Mouse (Mus musculus): Measurements from ENCODE around the gene Ano4. TPM values are rescaled to one million over a fixed set of nuclear protein-coding genes. Genes with fewer than 3 reads are reported as not detected.
A peak's percentile ranks its signal among the peaks of the same experiment; 100 is the strongest.

Gene Ano4
- 10 to 100 TPM; 18.7 to 23.1 TPM for total RNA-seq (2021)
- long read RNA-seq, experiment 1, partial matches to known transcripts, result 1 of 21 reads
- long read RNA-seq, experiment 1, other reads (novel, unspliced or antisense), result 14 of 21 reads
- long read RNA-seq, experiment 2, partial matches to known transcripts, result 2 of 6 reads
- long read RNA-seq, experiment 2, other reads (novel, unspliced or antisense), result 1 of 6 reads

DNA sequence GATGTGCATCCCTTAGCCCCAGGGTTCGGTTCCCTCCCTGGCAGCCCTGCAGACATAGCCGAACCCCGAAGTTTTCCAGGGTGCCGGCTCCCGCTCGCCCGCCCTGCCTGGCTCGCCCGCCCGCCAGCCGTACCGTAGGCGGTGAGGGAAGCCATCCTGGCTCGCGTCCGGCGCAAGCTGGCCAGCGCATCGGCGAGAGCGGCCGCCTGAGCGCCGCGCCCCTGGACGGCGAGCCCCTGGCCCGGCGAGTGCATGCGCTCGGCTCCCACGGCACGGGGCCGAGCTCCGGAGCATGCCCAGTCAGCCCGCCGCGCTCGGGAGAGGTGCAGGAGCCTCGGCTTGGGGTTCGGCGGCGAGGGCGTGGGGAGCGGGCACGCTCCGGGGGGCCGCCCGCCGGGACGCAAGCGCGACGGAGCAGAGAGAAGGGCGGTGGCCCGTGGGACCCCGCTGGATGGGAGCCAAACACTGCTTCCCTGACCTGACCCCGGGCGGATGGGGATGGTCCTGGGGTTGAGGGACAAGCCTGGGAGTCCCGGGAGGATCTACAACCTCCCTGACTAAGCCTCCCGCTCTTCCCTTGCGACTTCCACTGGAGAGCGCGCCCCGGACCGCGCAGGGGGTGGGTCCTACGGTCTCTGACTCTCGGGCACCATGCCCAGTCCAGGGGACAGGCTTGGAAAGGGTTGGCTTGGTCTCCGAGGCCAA is at the start of gene Ano4:
Gene Ano4 (minus strand): TSS at position 272 of the 705 bp plus-strand sequence.
- intact Hi-C loops (cut with DNase I), result no loop called here
- DNase-seq (ENCODE audit: low spot score in 2 of 2), result peak in 1 of 2 experiments; percentile 31

DNA sequence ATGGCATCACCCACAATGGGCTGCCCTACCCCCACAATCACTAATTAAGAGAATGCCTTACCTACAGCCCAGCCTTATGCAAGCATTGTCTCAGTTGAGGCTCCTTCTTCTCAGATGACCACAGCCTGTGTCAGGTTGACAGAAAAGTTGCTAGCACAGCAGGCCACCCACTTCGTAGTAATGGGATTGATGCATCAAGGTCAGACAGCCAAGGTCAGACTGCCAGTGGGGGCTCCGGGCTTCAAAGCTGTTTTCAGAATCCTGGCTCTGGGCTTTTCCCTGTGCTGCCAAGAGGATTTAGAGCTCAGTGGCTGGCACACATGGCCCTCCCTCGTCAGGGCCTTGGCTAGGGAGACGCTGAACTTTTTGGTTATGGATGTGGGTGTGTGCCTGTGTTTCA is 48.1 kb upstream of the Ano4 start:
- no peak for DNase-seq (ENCODE audit: low spot score in 2 of 2)

DNA sequence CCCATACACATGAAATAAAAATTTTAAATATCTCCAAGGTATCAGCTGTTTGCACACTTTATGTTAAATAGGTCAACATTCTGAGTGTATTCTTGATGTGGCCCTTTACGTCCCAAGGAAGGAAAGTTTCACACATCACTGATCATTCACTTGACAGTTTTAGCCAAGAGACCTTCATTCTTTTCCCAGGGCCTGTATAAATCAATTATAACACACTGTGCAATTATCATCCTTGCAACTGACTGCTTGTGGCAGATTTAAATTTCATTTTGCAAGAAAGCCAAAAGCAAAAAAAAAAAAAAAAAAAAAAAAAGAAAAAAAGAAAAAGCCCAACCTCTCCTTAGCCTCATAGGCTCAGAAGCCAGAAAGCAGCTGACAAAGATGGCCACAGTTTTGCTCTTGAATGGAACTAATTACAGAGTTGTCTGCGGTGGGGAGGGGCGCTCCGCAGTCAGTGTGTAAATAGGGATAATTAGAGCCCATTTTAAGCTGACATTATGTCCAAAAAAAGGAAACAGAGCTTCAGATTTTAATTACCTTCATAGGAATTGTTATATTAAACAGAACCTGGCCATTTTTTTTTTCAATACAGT is 47.1 kb upstream of the Ano4 start:
- no peak for DNase-seq (ENCODE audit: low spot score in 2 of 2)
- intact Hi-C loops (cut with DNase I), result no loop called here

More for the DNA sequence above, 48.1 kb upstream of the Ano4 start:
- intact Hi-C loops (cut with DNase I), result no loop called here

DNA sequence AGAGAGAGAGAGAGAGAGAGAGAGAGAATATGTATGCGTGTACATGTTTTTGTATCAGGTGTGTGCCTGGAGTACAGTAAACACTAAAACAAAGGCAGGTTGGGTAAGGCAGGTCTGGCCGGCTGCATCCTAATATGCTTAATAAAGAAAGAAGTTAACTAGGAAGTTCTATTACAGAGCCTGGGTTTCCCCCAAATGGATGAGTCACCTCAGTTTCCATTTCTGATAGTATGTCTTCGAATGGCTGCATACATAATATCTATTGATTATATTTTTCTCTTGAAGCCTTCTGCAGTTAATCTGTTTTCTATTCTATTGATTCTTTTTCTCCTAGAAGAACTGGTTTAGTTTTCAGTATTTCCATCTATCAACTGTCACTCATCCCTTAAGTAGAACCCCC is 41.9 kb upstream of the Ano4 start:
- intact Hi-C loops (cut with DNase I), result no loop called here
- DNase-seq (ENCODE audit: low spot score in 2 of 2), result no peak

DNA sequence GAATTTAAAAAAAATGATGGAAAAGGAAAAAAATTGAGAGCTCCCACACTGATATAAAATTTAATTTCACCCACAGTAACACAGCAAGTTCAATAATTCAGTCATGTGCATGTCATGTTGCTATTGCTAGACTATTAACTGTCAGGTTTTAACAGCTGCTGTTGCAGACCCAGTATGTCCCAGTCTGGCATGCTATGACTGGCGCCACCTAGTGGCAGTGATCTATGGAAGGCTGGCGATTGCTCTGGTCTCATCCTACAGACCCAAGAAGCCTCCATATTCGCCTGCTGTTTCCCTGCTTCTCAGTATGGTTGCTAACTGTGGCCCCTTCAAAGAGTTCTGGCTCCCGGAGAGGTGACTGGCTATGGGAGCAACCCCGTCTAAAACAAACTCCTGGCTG is 38.9 kb upstream of the Ano4 start:
- DNase-seq (ENCODE audit: low spot score in 2 of 2), result peak; percentile 66 to 74
- intact Hi-C loops (cut with DNase I), result no loop called here

DNA sequence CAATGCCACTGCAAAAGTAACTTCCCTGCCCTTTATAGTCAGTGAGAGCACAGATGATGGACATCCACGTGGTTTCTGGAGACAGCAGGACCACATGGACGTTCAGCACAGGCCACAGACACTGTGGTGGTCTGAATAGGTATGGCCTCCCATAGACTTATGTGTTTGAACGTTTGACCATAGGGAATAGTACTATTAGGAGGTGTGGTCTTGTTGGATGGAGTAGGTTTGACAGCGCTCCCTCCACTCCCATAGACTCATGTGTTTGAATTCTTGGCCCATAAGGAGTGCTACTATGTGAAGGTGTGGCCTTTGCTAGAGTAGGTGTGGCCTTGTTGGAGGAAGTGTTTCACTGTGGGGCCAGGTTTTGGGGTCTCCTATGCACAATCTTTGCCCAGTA is 33.2 kb upstream of the Ano4 start:
- DNase-seq (ENCODE audit: low spot score in 2 of 2), result no peak
- intact Hi-C loops (cut with DNase I), result no loop called here

DNA sequence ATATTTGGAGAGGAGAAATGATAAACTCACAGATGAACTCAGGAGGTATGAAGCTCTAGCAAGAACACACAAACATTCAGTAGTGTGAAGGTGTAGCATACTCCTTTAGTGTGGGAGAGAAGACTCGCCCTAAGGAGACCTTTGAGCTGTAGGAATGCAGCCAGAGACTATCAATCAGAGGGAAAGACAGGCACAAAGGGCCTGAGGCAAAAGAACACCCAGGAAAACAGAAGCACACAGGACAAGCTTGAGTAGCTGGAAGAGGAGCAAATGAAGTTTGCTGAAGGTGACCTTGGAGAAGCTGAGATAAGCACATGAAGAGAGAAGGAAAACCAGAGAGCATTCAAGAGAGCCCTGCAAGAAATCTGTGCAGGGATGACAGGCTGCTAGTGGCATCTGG is 25.5 kb upstream of the Ano4 start:
- DNase-seq (ENCODE audit: low spot score in 2 of 2), result no peak
- intact Hi-C loops (cut with DNase I), result no loop called here

DNA sequence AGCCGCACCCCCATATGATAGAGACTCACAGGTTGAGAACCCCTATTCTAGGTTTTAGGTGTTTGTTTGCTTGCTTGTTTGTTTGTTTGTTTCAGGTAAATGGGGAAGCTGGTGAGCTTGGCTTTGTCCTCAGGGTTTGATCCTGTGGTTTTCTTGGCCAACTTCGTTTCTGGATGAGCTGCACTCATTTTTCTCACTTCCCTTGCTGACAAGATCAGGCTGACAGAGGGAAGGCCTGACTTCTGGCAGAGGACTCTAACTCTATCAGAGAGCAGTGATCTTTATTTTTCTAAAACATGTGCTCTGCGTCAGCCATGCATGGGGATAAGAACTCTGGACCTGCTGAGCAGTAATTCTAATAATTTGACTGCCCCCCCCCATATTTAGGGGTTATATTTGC is 14.4 kb upstream of the Ano4 start:
- DNase-seq (ENCODE audit: low spot score in 2 of 2), result no peak
- intact Hi-C loops (cut with DNase I), result no loop called here

DNA sequence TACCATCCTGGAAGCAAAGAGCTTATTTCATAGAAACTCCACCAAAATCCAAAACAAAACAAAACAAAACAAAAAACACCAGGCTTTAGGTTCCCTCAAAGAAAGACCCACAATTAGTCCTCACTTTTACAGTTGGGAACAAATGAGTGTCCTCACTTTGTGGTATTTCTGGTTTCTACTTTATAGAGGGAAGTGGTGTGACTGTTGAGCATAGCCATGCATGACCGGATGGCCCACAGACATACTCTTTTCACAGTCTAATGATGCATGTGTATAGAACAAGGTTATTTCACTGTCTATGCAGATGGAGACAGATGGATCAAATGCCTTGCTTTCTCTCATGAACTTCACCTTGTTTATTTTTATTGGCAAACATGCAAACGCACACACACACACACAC is 10.1 kb upstream of the Ano4 start:
- intact Hi-C loops (cut with DNase I), result no loop called here

DNA sequence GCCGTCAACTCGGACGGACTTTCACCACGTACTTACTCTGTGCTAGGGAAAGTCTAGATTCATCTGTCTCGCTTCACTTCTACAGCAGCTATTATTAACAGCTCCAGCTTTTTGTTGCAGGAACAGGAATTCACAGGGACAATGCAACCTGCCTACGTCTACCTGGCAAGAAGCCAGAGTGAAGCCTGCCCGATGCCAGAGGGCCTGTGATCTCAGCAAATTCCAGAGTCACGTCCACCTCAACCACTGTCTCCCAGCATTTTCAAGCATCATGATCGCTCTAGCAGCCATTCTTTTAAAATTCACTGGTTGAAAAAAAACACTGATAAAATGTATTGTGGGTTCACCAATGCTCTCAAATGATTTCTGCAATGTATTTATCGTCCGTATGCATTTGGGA is 6.9 kb upstream of the Ano4 start:
- DNase-seq (ENCODE audit: low spot score in 2 of 2), result no peak
- intact Hi-C loops (cut with DNase I), result no loop called here

More for the DNA sequence above, 10.1 kb upstream of the Ano4 start:
- DNase-seq (ENCODE audit: low spot score in 2 of 2), result no peak

DNA sequence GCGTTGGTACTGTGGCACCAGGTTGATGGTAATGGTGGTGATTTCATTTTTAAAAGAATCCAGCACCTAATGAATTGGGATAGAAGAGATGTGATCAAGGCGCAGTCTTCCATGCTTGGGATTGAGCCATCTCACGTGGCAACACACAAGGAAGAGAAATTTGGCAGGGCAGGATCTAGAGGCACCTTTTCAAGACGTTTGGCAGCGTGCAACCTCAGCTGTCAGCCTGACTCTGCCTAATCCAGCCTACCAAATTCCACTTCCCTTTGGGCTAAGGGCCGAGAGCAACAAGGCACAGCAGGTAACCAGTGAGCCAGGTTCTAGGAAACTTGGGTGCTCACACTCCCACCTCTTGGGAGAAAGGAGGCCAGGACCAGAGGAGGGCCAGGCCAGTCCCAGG is 1.0 kb upstream of the Ano4 start:
- intact Hi-C loops (cut with DNase I), result no loop called here

DNA sequence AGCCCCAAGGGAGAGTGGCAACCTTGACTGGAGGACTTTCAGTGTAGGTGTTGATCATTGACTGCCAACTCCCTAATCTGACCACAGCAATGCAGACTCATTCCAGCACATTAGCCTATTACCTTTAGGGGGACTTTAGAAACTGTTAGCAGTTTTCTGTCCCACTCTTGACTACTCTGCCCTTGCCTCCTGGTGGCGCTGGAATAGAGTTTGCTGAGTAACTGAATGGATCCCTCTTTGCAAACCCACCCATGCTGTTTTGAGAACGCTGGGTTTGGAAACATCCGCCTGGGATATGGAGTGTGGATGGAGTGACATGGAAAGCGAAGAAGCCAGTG is 603 bp upstream of the Ano4 start:
- DNase-seq (ENCODE audit: low spot score in 2 of 2), result no peak
- intact Hi-C loops (cut with DNase I), result no loop called here

More for the DNA sequence above, 1.0 kb upstream of the Ano4 start:
- DNase-seq (ENCODE audit: low spot score in 2 of 2), result no peak

DNA sequence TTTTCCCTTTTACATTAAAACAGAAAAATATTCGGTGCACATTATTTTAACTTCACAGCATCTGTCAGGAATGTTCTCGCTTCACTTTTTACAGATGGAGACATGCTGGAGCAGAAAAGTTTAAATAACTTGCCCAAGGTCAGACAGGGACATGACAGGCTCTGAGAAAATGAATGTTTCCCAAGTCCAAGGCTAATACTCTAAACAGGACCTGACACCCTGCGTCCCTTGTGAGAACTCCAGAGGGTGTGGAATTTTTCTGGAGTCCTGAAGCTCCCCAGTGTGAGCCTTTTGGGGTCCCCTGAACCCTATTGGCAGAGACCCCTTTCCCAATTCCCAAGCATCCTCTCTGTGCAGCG is 451 bp downstream of the Ano4 start:
- intact Hi-C loops (cut with DNase I), result no loop called here
- peak in 1 of 2 experiments; percentile 14 for DNase-seq (ENCODE audit: low spot score in 2 of 2)

DNA sequence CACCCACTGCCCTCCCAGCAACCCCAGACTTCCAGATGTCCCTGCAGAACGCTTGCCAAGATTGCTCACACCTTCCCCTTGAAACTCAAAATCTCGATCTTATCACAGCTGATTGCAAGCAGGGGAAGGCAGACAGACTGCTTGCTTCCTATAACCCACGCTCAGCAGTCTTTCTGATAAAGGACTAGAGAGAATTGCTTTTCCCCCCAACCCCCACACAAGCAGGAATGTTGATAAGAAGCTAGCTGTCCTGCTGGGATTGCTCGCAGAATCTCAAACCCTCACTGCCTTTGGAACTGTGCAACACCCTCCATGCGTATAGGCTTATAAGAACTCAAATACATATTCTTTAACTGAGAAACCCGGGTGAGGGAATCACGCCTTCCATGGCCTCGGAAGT is 846 bp downstream of the Ano4 start:
- intact Hi-C loops (cut with DNase I), result no loop called here
- DNase-seq (ENCODE audit: low spot score in 2 of 2), result no peak

DNA sequence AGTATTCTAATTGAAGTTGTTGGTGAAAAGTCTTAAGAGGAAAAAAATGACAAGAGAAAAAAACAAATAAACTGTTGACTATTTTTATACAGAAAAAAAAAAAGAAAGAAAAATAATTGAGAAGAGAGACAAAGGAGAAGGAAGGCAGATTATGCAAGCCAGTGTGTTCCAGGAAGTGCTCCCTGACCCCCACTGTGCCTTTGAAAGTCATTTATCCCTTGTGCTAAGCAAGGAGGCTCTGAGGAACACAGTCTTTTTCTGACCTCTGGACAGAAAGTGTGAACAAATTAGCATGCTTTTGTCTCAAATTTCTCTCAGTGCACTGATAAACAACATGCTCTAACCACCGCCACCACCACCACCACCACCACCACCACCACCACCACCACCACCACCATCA is 14.3 kb downstream of the Ano4 start:
- no peak for DNase-seq (ENCODE audit: low spot score in 2 of 2)
- intact Hi-C loops (cut with DNase I), result no loop called here

DNA sequence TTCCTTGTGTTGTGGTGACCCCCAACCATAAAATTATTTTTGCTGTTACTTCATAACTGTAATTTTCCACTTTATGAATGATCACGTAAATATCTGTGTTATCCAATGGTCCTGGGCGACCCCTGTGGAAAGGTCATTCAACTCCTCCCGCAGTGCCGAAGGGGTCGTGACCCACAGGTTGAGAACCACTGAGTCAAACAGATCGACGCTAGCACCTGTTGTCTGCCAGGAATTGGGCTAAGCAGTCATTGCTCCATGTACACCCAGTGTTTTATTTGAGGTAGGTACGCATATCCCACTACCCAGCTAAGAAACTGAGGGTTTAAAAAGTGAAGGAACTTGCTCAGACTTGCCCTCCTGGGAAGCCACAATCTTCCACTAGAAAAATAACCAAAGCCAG is 14.8 kb downstream of the Ano4 start:
- DNase-seq (ENCODE audit: low spot score in 2 of 2), result no peak
- intact Hi-C loops (cut with DNase I), result loop anchor here (5.0 kb wide), 1 partner anchor 132 kb away; no protein-coding TSS in a partner anchor

DNA sequence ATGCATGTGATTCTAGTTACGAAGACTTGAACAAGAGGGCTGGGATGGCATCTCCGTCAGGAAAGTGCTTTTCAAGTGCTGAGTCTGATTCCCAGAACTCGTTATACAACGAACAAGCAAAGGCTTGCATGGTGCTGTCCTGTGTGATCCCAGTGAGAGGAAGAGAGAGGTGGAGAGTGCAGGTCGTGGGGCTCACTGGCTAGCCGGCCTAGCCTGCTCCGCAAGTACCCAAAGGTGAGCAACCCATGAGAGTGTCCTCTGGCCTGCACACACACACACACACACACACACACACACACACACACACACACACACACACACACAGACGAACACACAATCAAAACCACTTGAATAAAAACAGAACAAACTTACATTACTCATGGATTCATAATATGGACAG is 15.7 kb downstream of the Ano4 start:
- no peak for DNase-seq (ENCODE audit: low spot score in 2 of 2)
- intact Hi-C loops (cut with DNase I), result loop anchor here (5.0 kb wide), 1 partner anchor 133 kb away; no protein-coding TSS in a partner anchor

DNA sequence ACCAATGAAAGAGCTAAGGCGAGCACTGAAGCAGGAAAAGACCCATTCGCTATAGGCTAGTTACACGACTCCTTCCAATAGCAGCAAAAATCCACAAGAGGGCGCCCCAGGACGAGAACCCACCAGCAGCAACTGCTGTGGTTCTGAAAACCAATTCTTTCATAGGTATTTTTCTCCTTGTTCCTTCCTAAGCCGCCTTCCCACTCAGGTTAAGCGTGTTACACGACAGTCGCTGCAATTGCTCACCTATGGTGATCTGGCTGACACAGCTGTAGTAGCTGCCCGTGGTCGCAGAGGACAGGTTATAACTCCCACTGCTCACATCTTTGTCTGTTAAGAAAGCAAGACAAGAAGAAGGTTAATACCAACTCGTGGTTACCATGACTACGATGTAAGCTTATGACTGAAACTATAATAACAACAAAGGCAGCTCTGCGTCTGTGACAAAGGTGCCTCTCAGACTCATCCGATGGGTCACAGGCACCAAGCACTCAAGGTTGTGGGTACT is 17.5 kb downstream of the Ano4 start:
- peak; percentile 80 to 82 for DNase-seq (ENCODE audit: low spot score in 2 of 2)
- intact Hi-C loops (cut with DNase I), result loop anchor here (2.0 to 5.0 kb wide), 2 partner anchors 135 to 304 kb away; no protein-coding TSS in a partner anchor

DNA sequence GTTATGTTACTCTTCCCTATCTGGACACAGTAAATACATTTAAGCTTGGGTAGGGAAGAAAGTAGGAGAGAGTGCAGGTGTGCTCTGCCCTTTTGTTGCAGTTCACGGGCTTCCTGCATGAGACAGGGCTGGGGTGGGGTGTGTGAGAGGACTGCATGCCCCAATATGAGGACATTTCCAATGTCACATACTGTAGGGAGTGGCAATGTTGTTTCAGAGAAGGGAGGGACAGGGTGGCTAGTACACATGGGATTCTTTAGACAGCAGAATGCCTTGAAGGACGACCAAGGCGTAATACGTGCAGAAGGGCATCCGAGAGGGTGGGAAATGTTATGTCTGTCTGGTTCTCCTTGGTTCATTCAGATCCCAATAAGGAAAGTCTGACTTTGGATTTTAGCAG is 18.2 kb downstream of the Ano4 start:
- intact Hi-C loops (cut with DNase I), result loop anchor here (2.0 to 5.0 kb wide), 2 partner anchors 136 to 304 kb away; no protein-coding TSS in a partner anchor
- no peak for DNase-seq (ENCODE audit: low spot score in 2 of 2)

DNA sequence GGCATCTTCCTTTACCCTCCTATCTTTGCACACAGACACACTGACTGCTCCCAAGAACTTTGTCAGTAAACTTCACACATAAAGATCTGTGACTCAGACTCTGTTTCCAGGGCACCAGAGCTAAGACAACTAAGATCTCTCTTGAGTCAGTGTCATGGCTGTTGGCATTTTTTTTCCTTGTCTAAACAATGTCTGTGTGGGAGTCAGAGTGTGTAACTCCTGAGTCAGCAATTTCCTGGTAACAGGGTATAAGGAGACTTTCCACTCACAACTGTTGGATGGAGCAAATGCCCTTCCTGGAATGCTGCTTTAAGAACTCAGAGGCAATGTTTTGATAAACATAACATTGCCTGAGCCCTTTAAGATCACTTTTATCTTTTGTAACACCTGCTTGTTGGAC is 37.0 kb downstream of the Ano4 start:
- intact Hi-C loops (cut with DNase I), result no loop called here
- no peak for DNase-seq (ENCODE audit: low spot score in 2 of 2)

DNA sequence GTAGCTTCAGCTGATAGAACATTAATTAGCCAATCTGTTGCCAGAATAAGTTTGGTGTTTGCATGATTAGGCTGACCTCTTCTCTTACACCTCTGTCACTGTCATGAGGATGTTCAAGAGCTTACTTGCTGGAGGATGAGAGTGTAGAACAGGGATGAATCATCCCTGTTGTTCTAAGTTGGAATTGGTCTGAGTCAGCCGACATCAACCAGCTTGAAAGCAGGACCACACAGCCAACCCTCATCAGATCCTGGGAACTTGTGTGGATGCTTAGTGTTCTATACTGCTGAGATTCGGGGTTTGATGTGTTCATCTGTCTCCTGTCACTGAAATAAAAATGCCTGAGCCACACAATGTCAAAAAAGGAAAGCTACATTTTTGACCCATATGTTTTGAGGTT is 44.2 kb downstream of the Ano4 start:
- no peak for DNase-seq (ENCODE audit: low spot score in 2 of 2)
- intact Hi-C loops (cut with DNase I), result no loop called here

Data from left cerebral cortex, postnatal 14 days (tissue).